Mouse (Mus musculus): Measurements from ENCODE around the gene Dph7. TPM values are rescaled to one million over a fixed set of nuclear protein-coding genes. Genes with fewer than 3 reads are reported as not detected.

Gene Dph7
- polyA plus RNA-seq (2012; ENCODE audit: insufficient read depth, low replicate concordance): 10.2 and 14.3 TPM in 2 replicates

DNA sequence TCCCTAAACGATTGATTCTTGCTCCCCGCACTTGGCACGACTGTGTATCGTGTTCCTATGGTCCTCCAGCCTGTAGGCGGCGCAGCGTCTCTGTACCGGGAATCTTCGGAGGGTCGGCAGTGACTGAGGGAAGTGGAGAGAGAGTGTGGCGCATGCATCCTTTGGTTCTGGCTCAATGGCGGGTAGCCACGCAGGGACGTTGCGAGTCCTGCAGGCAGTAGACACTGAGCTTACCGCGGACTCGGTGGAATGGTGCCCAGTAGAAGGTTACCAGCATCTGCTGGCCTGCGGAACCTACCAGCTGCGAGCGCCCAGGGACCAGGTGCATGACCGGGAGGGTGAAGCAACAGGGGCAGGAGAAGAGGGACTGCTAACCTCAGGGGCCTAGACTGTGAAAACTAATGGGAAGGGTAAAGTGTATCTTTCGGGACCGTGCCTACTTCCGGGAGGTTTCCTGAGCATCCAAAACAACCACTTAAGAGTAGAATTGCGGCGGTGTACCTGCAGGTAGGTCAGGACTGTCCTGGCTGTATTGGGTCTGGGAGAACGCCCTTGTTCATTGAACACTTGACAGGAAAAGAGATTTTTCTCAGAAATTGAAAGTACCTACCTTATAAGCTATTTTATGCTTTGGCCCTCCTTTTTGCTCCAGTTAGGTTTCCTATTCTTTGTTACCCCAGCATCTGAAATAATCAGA lies at the start of gene Dph7:
TSS of gene Dph7 (plus strand) at position 97 of the 697 bp plus-strand sequence.
- no peaks in the 10 kb centered on the region for H3K9me3 ChIP-seq
- peaks cover 72% of the 10 kb centered on the region for H3K36me3 ChIP-seq (replicated peaks; ENCODE audit: low read length)

DNA sequence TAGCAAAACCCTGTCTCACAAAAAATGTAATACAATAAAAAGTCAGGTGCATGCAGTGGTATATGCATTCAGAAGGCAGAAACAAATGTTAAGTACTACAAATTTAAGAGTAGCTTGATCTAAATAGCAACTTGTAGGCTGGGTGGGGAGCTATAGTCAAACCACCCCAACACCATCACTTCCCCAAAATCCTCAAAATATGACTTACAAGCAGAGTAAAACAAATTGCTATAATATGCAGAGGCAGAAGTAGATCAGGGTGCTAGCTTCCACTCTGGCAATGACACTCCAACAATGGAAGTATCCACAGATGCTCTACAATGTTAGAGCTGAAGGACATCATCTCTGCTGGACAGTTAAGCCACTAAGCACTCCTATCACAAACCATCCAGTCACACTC lies 49.6 kb upstream of the Dph7 start:
- peaks cover 15% of the 10 kb centered on the region for H3K36me3 ChIP-seq (replicated peaks; ENCODE audit: low read length)
- peaks cover 30% of the 10 kb centered on the region for H3K4me1 ChIP-seq
- H3K4me3 ChIP-seq (replicated peaks): no peak overlapping the region
- no peaks in the 10 kb centered on the region for H3K27me3 ChIP-seq (replicated peaks)
- TF ChIP-seq GATA1 (IDR thresholded peaks at IDR 0.05; ENCODE audit: borderline replicate concordance, low read length) (no peak), FLI1 (IDR thresholded peaks at IDR 0.05; ENCODE audit: low read length) (no peak)
- no peaks in the 10 kb centered on the region for H3K9me3 ChIP-seq

More for the DNA sequence above, at the start of gene Dph7:
- H3K4me3 ChIP-seq (replicated peaks): peak within 1 kb of the TSS; percentile 99
- H3K27me3 ChIP-seq (replicated peaks): no peaks in the 10 kb centered on the region
- TF ChIP-seq GATA1 (IDR thresholded peaks at IDR 0.05; ENCODE audit: borderline replicate concordance, low read length) (no peak), FLI1 (IDR thresholded peaks at IDR 0.05; ENCODE audit: low read length) (no peak)
- peaks cover 27% of the 10 kb centered on the region for H3K4me1 ChIP-seq

DNA sequence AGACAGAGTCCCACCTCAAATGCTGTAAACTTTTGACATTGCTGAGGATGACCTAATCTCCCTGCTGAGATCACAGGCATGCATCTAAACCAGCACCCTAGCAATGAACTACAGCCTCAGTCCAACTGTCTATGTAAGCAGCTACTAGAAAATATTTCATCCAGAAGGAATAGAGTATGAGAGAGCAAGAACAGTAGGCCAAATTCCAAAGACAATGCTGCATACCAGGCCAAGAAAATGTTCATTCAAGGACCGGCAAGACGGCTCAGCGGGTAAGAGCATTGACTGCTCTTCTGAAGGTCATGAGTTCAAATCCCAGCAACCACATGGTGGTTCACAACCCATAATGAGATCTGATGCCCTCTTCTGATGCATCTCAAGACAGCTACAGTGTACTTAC lies 47.4 kb upstream of the Dph7 start:
- H3K9me3 ChIP-seq: no peaks in the 10 kb centered on the region

DNA sequence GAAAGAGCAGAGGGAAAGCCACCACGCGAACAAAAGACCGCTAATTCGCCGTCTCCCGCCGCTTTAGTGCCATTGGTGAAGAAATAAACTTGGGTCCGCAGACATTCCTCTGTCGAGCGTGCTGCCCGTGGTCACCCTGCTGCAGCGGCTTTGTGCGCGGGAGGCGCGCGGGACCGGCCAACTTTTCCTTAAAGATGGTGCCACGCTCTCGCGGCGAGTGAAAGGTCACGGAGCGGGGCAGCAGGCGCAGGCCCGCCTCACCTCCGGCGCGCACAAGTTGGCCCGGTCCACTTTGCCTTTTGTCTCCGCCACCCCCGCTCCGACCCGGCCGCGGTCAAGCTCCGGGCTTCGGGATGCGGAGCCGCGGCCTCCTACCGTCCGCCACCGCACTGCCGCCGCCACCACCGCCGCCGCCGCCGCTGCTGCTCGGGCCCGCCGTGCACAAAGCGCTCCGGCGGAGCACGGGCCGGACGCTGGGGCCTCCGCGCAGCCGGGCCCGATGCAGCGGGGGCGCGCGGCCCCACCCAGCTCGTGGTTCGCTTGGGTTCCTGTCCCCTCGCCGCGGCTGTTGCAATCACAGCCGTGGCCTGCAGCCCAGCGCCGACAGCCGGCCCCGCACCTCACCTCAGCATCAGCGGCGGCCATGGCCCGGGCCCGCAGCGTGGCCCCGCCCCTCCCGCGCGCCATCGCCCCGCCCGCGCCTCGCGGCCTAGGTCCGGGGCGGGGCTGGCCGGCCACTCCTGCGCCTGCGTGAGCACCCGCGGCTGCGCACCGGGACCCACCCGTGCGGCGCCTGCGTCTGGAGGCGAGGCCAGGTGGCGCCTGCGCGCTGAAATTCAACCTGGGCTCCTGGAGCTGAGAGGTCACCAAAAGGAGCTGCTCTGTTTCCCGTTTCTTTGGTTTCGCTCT lies 43.0 kb upstream of the Dph7 start, which contains the start of gene Ehmt1:
TSS of gene Ehmt1 (minus strand) at position 685 of the 909 bp plus-strand sequence.
- TF ChIP-seq FLI1 (IDR thresholded peaks at IDR 0.05; ENCODE audit: low read length) (no peak), GATA1 (IDR thresholded peaks at IDR 0.05; ENCODE audit: borderline replicate concordance, low read length) (no peak)
- Histone ChIP-seq H3K36me3 (replicated peaks; ENCODE audit: low read length) (peaks cover 4% of the 10 kb centered on the region), H3K4me1 (peaks cover 26% of the 10 kb centered on the region), H3K4me3 (replicated peaks) (peak within 1 kb of the TSS; percentile 97), H3K27me3 (replicated peaks) (no peaks in the 10 kb centered on the region), H3K9me3 (no peaks in the 10 kb centered on the region)

More for the DNA sequence above, 47.4 kb upstream of the Dph7 start:
- peaks cover 15% of the 10 kb centered on the region for H3K36me3 ChIP-seq (replicated peaks; ENCODE audit: low read length)
- H3K4me1 ChIP-seq: peaks cover 36% of the 10 kb centered on the region
- no peak overlapping the region for H3K4me3 ChIP-seq (replicated peaks)
- no peaks in the 10 kb centered on the region for H3K27me3 ChIP-seq (replicated peaks)
- TF ChIP-seq FLI1 (IDR thresholded peaks at IDR 0.05; ENCODE audit: low read length): no peak
- no peak for TF ChIP-seq GATA1 (IDR thresholded peaks at IDR 0.05; ENCODE audit: borderline replicate concordance, low read length)

DNA sequence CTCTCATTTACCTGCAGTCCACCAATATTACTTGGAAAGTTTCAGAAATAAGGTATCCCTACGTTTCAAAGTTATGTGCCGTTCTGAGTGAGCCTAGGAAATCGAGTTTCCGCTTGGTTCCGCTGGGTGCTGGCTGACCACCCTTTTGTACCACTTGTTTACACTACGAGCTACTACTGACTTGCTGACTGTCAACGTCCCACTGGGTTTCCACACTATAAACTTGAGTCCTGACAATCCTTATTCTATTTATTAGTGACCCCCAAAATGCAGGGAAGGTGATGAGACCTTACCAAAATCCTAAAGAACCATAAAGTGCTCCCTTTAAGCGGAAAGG lies 42.4 kb upstream of the Dph7 start:
- Histone ChIP-seq H3K4me1 (peaks cover 24% of the 10 kb centered on the region), H3K9me3 (no peaks in the 10 kb centered on the region), H3K4me3 (replicated peaks) (peak overlapping the region; percentile 97), H3K36me3 (replicated peaks; ENCODE audit: low read length) (peaks cover 7% of the 10 kb centered on the region), H3K27me3 (replicated peaks) (no peaks in the 10 kb centered on the region)
- no peak for TF ChIP-seq GATA1 (IDR thresholded peaks at IDR 0.05; ENCODE audit: borderline replicate concordance, low read length)
- TF ChIP-seq FLI1 (IDR thresholded peaks at IDR 0.05; ENCODE audit: low read length): no peak

DNA sequence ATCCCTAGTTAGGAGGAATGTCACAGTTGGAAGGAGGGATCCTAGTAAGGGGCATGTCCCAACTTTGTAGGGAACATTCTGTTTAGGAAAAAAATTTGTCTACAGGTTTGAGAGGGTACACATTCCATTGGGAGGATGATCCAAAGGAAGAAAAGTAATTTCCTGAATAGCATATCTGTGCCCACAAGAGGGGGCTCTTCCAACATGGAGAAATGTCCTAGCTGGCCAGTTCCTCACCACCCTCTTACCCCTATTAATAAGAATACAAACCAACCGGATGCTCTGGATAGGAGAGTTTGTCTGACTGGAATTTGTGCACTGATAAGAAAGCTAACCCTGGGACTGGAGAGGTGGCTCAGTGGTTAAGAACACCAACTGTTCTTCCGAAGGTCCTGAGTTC lies 38.6 kb upstream of the Dph7 start:
- no peaks in the 10 kb centered on the region for H3K9me3 ChIP-seq
- TF ChIP-seq GATA1 (IDR thresholded peaks at IDR 0.05; ENCODE audit: borderline replicate concordance, low read length): no peak
- no peak for TF ChIP-seq FLI1 (IDR thresholded peaks at IDR 0.05; ENCODE audit: low read length)
- H3K4me1 ChIP-seq: peaks cover 35% of the 10 kb centered on the region
- H3K36me3 ChIP-seq (replicated peaks; ENCODE audit: low read length): peaks cover 42% of the 10 kb centered on the region
- H3K4me3 ChIP-seq (replicated peaks): no peak overlapping the region
- H3K27me3 ChIP-seq (replicated peaks): no peaks in the 10 kb centered on the region

DNA sequence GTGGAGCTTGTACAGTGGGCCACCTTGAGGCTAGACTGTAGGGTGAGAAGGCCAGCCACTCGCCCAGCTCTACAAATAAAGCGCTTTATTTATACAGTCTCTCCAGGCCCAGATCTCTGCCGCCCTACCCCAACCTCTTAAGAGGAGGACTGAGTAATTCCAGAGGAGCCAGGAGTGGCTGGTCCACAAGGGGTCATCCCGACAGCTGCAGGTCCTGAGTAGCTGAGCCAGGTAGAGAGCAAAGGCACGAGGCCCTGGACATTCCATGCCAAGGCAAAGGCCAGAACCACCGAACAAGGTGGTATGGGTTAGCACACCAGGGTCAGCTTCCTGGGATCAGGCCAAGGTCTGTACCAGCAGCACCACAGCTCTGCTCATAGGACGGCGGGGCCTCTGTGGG lies 36.9 kb upstream of the Dph7 start:
- no peak for TF ChIP-seq FLI1 (IDR thresholded peaks at IDR 0.05; ENCODE audit: low read length)
- no peak for TF ChIP-seq GATA1 (IDR thresholded peaks at IDR 0.05; ENCODE audit: borderline replicate concordance, low read length)
- H3K27me3 ChIP-seq (replicated peaks): no peaks in the 10 kb centered on the region
- no peak overlapping the region for H3K4me3 ChIP-seq (replicated peaks)
- no peaks in the 10 kb centered on the region for H3K9me3 ChIP-seq
- H3K4me1 ChIP-seq: peaks cover 50% of the 10 kb centered on the region
- H3K36me3 ChIP-seq (replicated peaks; ENCODE audit: low read length): peaks cover 52% of the 10 kb centered on the region

DNA sequence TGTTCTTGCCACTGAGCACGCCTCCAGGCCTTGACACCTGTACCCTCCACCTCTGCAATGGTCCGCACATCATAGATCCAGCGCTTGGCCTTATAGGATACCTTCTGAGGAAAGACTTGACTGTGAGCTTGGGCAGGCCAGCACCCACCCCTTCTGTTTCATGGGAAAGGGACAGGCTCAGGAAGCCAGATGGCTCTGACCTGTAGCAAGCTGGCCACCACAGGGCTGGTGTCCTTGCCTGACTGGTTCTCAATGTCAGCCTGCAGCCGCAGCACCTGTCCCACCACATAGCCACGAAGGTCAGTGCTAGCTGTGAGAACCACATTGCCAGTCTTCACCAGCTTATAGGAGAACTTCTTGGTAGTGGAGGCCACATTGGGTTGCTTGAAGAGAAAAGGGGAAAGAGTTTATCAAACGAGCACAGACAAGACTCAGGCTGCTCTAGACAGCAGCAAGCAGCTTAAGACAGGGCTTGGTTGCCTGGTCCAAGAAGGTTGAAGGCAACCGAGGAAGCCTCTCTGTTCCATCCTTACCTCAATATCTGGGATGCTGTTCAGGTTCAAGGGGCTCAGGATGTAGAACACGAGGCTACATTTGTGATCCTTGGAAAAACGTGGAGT lies 35.7 kb upstream of the Dph7 start:
- Histone ChIP-seq H3K36me3 (replicated peaks; ENCODE audit: low read length) (peaks cover 55% of the 10 kb centered on the region), H3K9me3 (no peaks in the 10 kb centered on the region), H3K27me3 (replicated peaks) (no peaks in the 10 kb centered on the region), H3K4me1 (peaks cover 52% of the 10 kb centered on the region), H3K4me3 (replicated peaks) (no peak overlapping the region)
- no peak for TF ChIP-seq GATA1 (IDR thresholded peaks at IDR 0.05; ENCODE audit: borderline replicate concordance, low read length)
- TF ChIP-seq FLI1 (IDR thresholded peaks at IDR 0.05; ENCODE audit: low read length): no peak

DNA sequence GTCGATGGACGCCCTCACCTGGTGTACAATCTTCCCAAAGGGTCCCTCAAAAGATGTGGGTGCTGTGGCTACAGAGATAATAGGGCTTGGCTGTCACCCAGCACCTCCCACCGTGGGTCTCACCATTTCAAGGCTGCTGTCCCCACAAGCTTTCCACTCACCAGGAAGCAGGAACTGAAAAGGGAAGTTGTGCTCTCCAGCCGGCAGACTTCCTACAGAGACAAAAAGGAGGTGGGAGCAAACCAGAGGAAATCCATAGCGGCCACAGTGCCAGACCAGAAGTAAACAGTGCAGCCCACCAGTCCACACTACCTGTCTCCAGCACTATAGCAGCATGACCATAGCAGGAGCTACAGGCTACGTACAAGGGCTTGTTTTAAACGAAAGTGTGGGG lies 35.2 kb upstream of the Dph7 start:
- H3K36me3 ChIP-seq (replicated peaks; ENCODE audit: low read length): peaks cover 59% of the 10 kb centered on the region
- H3K4me3 ChIP-seq (replicated peaks): peak overlapping the region; percentile 11
- H3K9me3 ChIP-seq: no peaks in the 10 kb centered on the region
- H3K27me3 ChIP-seq (replicated peaks): no peaks in the 10 kb centered on the region
- TF ChIP-seq GATA1 (IDR thresholded peaks at IDR 0.05; ENCODE audit: borderline replicate concordance, low read length) (no peak), FLI1 (IDR thresholded peaks at IDR 0.05; ENCODE audit: low read length) (no peak)
- peaks cover 52% of the 10 kb centered on the region for H3K4me1 ChIP-seq

All from megakaryocyte, embryonic 14.5 days (primary cell).